Mouse (Mus musculus): Measurements from ENCODE around the gene Samhd1. TPM values are rescaled to one million over a fixed set of nuclear protein-coding genes. Genes with fewer than 3 reads are reported as not detected.

Gene Samhd1
- polyA plus RNA-seq (2012): 19.1 and 25.5 TPM in 2 replicates

DNA sequence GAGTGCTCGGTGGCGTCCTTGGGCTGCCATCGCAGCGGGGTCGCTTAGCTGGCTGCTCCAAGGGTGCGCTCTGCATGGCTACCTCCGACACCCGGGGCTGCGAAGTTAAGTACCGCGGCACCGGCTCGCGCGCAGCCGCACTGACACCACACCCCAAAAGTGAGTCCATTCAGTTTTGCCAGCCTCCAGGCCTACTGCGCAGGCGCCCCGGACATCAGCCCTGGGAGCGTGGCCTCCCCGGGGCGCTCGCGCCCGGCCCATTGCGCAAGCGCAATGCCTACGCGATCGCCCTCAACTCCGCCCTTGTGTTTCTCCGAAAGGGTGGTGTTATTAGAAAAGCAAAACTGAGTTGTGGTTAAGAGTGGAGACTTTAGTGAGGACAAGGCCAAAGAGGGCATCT lies at the start of gene Samhd1:
Samhd1 (minus strand) TSS at position 252 of the 400 bp plus-strand sequence.

GRCm38 (mm10) chr2:157086796-157087195 lies 48.3 kb downstream of the Samhd1 start, which contains the start of gene Tldc2:
Gene Tldc2, plus strand, starts transcription at chr2:157087055.

GRCm38 (mm10) chr2:157078793-157079700 lies 56.0 kb downstream of the Samhd1 start, which contains the start of gene Soga1:
Gene Soga1, minus strand, starts transcription at chr2:157079254.

Other genes starting within 250 kb of the Samhd1 start
- 1.5 and 1.9 TPM in 2 replicates for gene Sla2, start 248.1 kb downstream of the Samhd1 start, polyA plus RNA-seq (2012)
- 2.4 and 4.0 TPM in 2 replicates for gene Ndrg3, start 143.2 kb downstream of the Samhd1 start, polyA plus RNA-seq (2012)
- 2.0 and 2.5 TPM in 2 replicates for gene Dsn1, start 128.1 kb downstream of the Samhd1 start, polyA plus RNA-seq (2012)
- 10.3 and 19.8 TPM in 2 replicates for gene Soga1, start 56.0 kb downstream of the Samhd1 start, polyA plus RNA-seq (2012)
- gene Tldc2, start 48.2 kb downstream of the Samhd1 start, polyA plus RNA-seq (2012): not detected in 2 replicates
- gene Rbl1, start 69.3 kb upstream of the Samhd1 start, polyA plus RNA-seq (2012): 7.3 and 9.9 TPM in 2 replicates
- gene Rpn2, start 143.8 kb upstream of the Samhd1 start, polyA plus RNA-seq (2012): 198 and 249 TPM in 2 replicates
- 0.30 and 0.80 TPM in 2 replicates for gene Mroh8, start 144.3 kb upstream of the Samhd1 start, polyA plus RNA-seq (2012)
- not detected in 2 replicates for gene Ghrh, start 212.2 kb upstream of the Samhd1 start, polyA plus RNA-seq (2012)
- 45.4 and 51.4 TPM in 2 replicates for gene Manbal, start 232.3 kb upstream of the Samhd1 start, polyA plus RNA-seq (2012)

Measured in megakaryocyte-erythroid progenitor cell, adult 5 weeks (primary cell).